Mouse (Mus musculus) mouse embryonic stem cell (cell line): ENCODE data around the gene Zc3h4.
"Not testable (repeated sequence)": the region's sequence is repeated elsewhere in the genome, so short reads cannot be mapped to it uniquely, and the experiment has no call there.

Source experiments
- in situ Hi-C, 2 experiments: fragments of 300-500 bp; cut with MboI; formaldehyde crosslinking; loops; 1 replicate in 1 of 2; 3 replicates in 1 of 2; pipeline ENCODE4 v1.14.3; 2019 to 2020; ENCODE audit warnings: low sequenced_read_pairs in 2 of 2, low pct_unique_long_range_greater_than_20kb in 1 of 2, mixed read lengths in 1 of 2; ENCODE audit not compliant: unreplicated experiment in 1 of 2

Zc3h4 gene

GRCm38 (mm10) chr7:16400689-16401611 is at the start of gene Zc3h4:
Zc3h4 (plus strand) TSS chr7:16400910.
- in situ Hi-C loops, result no loop called here

GRCm38 (mm10) chr7:16355854-16356594 is 44.7 kb upstream of the Zc3h4 start:
- in situ Hi-C loops, result no loop called here

GRCm38 (mm10) chr7:16357602-16358001 is 43.1 kb upstream of the Zc3h4 start:
- in situ Hi-C loops, result no loop called here

- in situ Hi-C loops, result no loop called here
These were observed 36.4 kb upstream of the Zc3h4 start for GRCm38 (mm10) chr7:16364319-16364718.

GRCm38 (mm10) chr7:16364901-16365500 is 35.7 kb upstream of the Zc3h4 start:
- in situ Hi-C loops, result no loop called here

DNA sequence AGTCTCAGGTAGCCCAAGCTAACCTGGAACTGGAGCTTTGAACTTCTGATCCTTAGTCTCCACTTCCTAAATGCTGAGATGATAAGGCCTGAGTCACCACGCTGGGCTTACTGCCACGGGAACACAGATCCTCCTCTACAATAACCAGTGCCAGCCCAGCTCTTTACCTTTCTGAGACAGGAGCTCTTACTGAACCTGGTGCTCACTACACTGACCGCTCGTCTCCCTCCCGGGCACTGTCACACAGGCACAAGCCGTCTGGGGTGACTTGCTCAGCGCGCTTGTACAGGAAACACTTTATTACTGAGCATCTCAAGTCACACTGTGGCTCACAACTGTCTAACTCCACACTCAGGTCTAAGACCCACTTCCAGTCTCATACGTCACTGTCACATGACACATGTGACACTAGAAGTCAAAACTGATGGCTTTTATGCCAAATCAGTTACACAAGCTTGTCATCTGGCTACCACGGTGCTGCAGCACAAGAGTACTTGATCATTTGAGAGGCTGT is 34.5 kb upstream of the Zc3h4 start:
- in situ Hi-C loops, result no loop called here

GRCm38 (mm10) chr7:16366669-16367068 is 34.0 kb upstream of the Zc3h4 start:
- in situ Hi-C loops, result no loop called here

GRCm38 (mm10) chr7:16368835-16369234 is 31.9 kb upstream of the Zc3h4 start:
- in situ Hi-C loops, result no loop called here

GRCm38 (mm10) chr7:16370596-16370995 is 30.1 kb upstream of the Zc3h4 start:
- in situ Hi-C loops, result no loop called here

GRCm38 (mm10) chr7:16373719-16374118 is 27.0 kb upstream of the Zc3h4 start:
- in situ Hi-C loops, result no loop called here

DNA sequence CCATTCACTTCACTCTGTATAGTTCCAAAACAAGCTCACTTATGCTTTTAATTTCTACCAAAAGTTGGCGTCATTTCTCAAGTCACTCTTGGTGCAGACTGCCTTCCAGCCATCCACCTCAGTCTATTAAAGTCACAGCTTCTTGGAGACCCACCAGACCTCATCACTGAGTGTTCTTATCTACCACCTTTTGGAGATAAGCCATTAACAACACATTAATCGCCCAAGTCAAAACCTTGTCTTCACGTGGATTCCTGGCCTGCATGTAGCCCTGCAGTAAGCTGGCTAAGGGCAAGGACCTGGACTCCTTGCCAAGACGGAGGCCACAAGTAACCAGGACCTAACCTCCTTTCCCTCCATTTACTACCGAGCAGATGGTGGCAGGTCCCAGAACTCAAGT is 25.7 kb upstream of the Zc3h4 start:
- in situ Hi-C loops, result no loop called here

DNA sequence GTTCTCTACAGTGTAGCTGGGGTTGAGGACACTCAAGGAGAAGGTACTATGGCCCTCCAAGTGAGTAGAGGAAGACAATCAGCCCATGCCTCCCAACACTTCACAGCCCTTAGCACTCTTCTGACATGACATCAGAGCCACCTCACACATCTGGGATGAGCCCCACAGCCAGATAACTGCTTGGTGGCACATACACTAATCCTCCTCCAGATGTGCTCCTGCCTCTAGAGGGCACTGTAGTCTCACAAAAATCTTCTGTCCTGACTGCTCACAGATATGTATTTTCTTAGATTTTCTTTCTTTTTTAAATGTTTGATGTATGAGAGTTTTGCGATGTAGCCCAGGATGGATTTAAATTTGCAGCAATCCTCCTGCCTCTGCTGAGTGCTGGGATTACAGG is 24.2 kb upstream of the Zc3h4 start:
- in situ Hi-C loops, result no loop called here

DNA sequence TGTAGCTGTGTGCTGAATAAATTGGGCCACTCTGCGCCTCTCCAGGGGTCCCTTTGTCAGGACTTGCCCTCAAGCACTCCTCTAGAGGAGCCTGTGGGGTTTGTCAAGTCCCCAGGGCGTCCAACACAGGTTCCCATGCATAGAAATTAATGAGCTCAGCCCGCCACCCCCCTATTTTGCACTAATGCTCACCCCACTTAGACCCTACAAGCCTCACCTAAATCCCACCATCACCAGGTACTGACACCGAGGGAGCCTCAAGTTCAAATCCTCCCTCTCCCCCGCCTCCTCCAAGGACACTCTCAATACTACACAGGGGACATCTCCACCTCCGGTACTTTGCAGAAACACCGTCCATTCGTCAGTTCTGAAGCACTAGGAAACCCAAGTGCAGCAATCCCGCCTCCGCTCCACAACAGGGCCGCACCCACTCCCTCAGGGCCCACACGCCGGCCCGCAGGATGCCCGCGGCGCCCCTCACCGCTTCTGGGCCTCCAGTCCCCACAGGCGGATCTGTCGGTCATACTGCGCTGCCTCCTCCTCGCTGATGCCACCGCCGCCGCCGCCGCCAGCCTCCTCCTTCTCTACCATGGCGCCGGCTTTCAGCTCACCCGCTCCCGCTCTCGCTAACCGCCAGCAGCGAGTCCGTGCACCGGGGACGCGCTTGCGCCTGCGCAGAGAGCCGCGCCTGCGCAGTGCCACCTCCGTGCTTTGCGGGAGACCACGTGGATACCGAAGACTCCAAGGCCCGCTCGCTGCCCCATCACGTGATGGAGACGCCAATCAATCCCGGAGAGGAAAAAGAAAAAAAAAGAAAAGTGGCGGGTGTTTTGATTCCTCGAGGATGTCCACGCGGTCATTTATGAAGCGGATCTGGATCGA is 13.3 kb upstream of the Zc3h4 start, which contains the start of gene Sae1:
Gene Sae1, minus strand, starts transcription at position 647 of the 882 bp plus-strand sequence.
- in situ Hi-C loops, result no loop called here

GRCm38 (mm10) chr7:16389942-16390341 is 10.8 kb upstream of the Zc3h4 start:
- in situ Hi-C loops, result not testable (repeated sequence)

- in situ Hi-C loops, result no loop called here
These were observed 7.8 kb upstream of the Zc3h4 start for GRCm38 (mm10) chr7:16392923-16393322.

DNA sequence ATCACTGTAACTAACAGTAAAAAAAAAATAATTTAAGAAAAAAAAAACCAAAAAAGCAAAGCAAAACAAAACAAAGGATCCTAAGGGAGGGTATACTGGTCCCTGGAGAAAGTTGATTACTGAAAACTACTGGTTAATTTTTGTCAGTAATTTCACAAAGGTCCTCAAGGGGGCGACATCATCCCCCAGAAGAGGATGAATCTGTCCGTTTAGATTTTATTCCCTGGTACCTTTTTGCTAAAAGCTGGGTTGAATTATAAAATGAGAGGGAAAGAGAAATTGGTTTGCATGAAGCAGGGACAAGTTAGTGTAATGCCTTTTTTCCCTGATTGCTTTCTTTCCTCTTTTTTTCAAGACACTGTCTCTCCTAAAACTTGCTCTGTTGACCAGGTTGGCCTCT is 4.8 kb upstream of the Zc3h4 start:
- in situ Hi-C loops, result no loop called here

GRCm38 (mm10) chr7:16397465-16397864 is 3.2 kb upstream of the Zc3h4 start:
- in situ Hi-C loops, result no loop called here

GRCm38 (mm10) chr7:16398387-16399050 is 2.2 kb upstream of the Zc3h4 start:
- in situ Hi-C loops, result no loop called here
